In genomic region chr10:83189071-83189470, GRCm38 (mm10) we compare ENCODE assay signal across 16 mouse cellular contexts.
"Had no signal": no experiment of that assay in that cellular context is flagged by ENCODE, and none has a peak within 500 bp of the region (broad histone marks: within the 10 kb centered on the region; RNA-seq: fewer than 3 reads in every experiment).

No protein-coding gene starts in this region.

- H3K36me3 ChIP-seq: stomach, embryonic 15.5 days had no signal

- DNase-seq: retina, postnatal 1 day; right cerebral cortex, adult 18-20 months; right cerebral cortex, postnatal 14 days; right cerebral cortex, postnatal 25 days; right cerebral cortex, postnatal 4 days; spleen, adult 18-20 months; thymus, adult 18-20 months; thymus, postnatal 14 days; thymus, postnatal 25 days; thymus, postnatal 36 days; thymus, postnatal 4 days had no signal

- H3K27me3 ChIP-seq: neural tube, embryonic 12.5 days; neural tube, embryonic 13.5 days; neural tube, embryonic 15.5 days; stomach, embryonic 15.5 days had no signal

- H3K4me2 ChIP-seq: neural tube, embryonic 12.5 days; neural tube, embryonic 13.5 days; neural tube, embryonic 15.5 days; stomach, embryonic 15.5 days had no signal

- H3K9ac ChIP-seq: neural tube, embryonic 12.5 days; neural tube, embryonic 13.5 days; neural tube, embryonic 15.5 days; stomach, embryonic 15.5 days had no signal

- H3K27ac ChIP-seq: neural tube, embryonic 12.5 days; neural tube, embryonic 13.5 days; neural tube, embryonic 15.5 days; stomach, embryonic 15.5 days; stomach, postnatal 0 days had no signal

- H3K9me3 ChIP-seq: neural tube, embryonic 12.5 days; neural tube, embryonic 13.5 days; neural tube, embryonic 15.5 days; stomach, embryonic 15.5 days had no signal

- H3K4me3 ChIP-seq: neural tube, embryonic 12.5 days; neural tube, embryonic 13.5 days; neural tube, embryonic 15.5 days; stomach, embryonic 15.5 days had no signal
